Comparison of ENCODE assay signal across 7 mouse cellular contexts in the genomic region with DNA sequence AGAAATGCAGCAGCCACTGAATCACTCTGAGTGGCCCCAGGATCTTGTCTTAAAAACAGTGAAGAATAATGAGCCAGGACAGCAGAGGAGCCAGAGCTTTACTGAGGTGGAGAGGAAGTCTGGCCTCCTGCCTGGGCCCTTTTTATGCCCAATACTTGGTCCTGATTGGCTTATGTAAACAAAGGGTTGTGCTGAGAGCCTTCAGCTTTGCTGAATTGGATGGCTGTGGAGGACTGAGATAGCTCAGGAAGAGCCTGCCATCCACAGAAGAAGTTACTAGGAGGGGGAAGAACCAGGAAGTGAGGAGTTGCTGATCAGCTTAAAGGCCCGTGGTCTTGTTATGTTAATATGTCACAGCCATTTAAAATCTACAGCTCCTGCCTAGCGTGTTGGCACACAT. TPM values are rescaled to one million over a fixed set of nuclear protein-coding genes. Genes with fewer than 3 reads are reported as not detected.
DNase-seq lines count a peak whose midpoint lies in the region; ATAC-seq lines count a peak whose summit lies in the region.

No protein-coding gene starts in this region.

- no peaks in the 10 kb centered on the region for H3K9me3 ChIP-seq in forebrain, embryonic 14.5 days (replicated peaks; ENCODE audit: control insufficient read depth, low read length)

- peaks cover 14% of the 10 kb centered on the region; the same call in 1 of the 2 replicates for H3K4me1 ChIP-seq in forebrain, embryonic 14.5 days (ENCODE audit: control insufficient read depth, insufficient read depth, low read length)

- H3K27ac ChIP-seq in forebrain, embryonic 14.5 days (ENCODE audit: low read depth, low read length): 0 out of 2 replicates have a peak overlapping the region, but pooled peaks have one; percentile 9

- H3K4me3 ChIP-seq in forebrain, embryonic 14.5 days (ENCODE audit: low read depth, low read length): no peak overlapping the region

- H3K9ac ChIP-seq in forebrain, embryonic 14.5 days (ENCODE audit: low read length): no peak overlapping the region

- WGBS in forebrain, embryonic 14.5 days: 8% methylated on average over 2 of the region's 2 CpGs

- H3K27me3 ChIP-seq in forebrain, embryonic 14.5 days (replicated peaks; ENCODE audit: control insufficient read depth, insufficient read depth, low read length): no peaks in the 10 kb centered on the region

- ATAC-seq in forebrain, embryonic 14.5 days: peak; percentile 37; the same call in 1 of the 2 replicates

- no peak overlapping the region for H3K4me2 ChIP-seq in forebrain, embryonic 14.5 days (ENCODE audit: low read length)

- DNase-seq in urinary bladder, postnatal 14 days (ENCODE audit: low spot score): peak; percentile 23
- no peak for DNase-seq in urinary bladder, postnatal 4 days (ENCODE audit: low spot score in 2 of 2)
- DNase-seq in forebrain, embryonic 14.5 days (ENCODE audit: low spot score): peak; percentile 36
- peak; percentile 27 to 43 for DNase-seq in kidney, postnatal 36 days
- no peak for DNase-seq in layer of hippocampus, adult 18-20 months (ENCODE audit: low spot score in 2 of 2)
- no peak for DNase-seq in left cerebral cortex, adult 9 months (ENCODE audit: low spot score in 2 of 2)
- DNase-seq in thymus, postnatal 25 days: no peak

- no peaks in the 10 kb centered on the region for H3K36me3 ChIP-seq in forebrain, embryonic 14.5 days (ENCODE audit: control insufficient read depth, insufficient read depth, low read length)

RNA-seq across cellular contexts. Expression of gene R3hdm2, which starts 46.5 kb away (rescaled TPM):
- 24.2 and 32.4 TPM in 2 replicates for polyA plus RNA-seq in forebrain, embryonic 14.5 days (2014; fragmentation: Nextera tagmentation; extraction: Ambion mirVana)
- 100 to 1,000 TPM; 164 to 167 TPM for total RNA-seq in layer of hippocampus, adult 18-20 months (2021)

RNA-seq across cellular contexts. Expression of gene Inhbc, which starts 56.4 kb away (rescaled TPM):
- polyA plus RNA-seq in forebrain, embryonic 14.5 days (2014; fragmentation: Nextera tagmentation; extraction: Ambion mirVana): not detected in 2 replicates
- total RNA-seq in layer of hippocampus, adult 18-20 months (2021): not detected

Comparison
In these comparisons a context has a peak if more than half of its experiments do, and no peak if none do; other contexts are left out.
1. DNase-seq: peak in urinary bladder, postnatal 14 days (single experiment), forebrain, embryonic 14.5 days (single experiment) and kidney, postnatal 36 days (2 of 2); none in urinary bladder, postnatal 4 days (0 of 2), layer of hippocampus, adult 18-20 months (0 of 2), left cerebral cortex, adult 9 months (0 of 2) and thymus, postnatal 25 days (single experiment).